Mouse (Mus musculus) hindbrain, embryonic 12.5 days (tissue): ENCODE data around the gene Abr. TPM values are rescaled to one million over a fixed set of nuclear protein-coding genes. Genes with fewer than 3 reads are reported as not detected.

Source experiments
- ATAC-seq: fragments of 200-750 bp; cut with Nextera tagmentation; 2 replicates; pipeline ENCODE4 v1.8.0; 2017; ENCODE audit warnings: moderate TSS enrichment; ENCODE audit not compliant: low FRiP score
- H3K27ac ChIP-seq: fragments of 300-500 bp; sonication (generic); 2 replicates; pipeline ENCODE4 v1.5.1; 2016; ENCODE audit warnings: mild to moderate bottlenecking
- H3K27me3 ChIP-seq: fragments of 300-500 bp; sonication (generic); 2 replicates; pipeline ENCODE4 v1.6.1; 2016; ENCODE audit warnings: mild to moderate bottlenecking
- H3K36me3 ChIP-seq: fragments of 300-500 bp; sonication (generic); 2 replicates; pipeline ENCODE4 v1.6.1; 2016; ENCODE audit warnings: mild to moderate bottlenecking
- H3K4me1 ChIP-seq: fragments of 300-500 bp; sonication (generic); 2 replicates; pipeline ENCODE4 v1.6.1; 2016
- H3K4me2 ChIP-seq: fragments of 300-500 bp; sonication (generic); replicated peaks from 2 replicates; pipeline ENCODE4 v1.6.1; 2016; ENCODE audit warnings: mild to moderate bottlenecking
- H3K4me3 ChIP-seq: fragments of 300-500 bp; sonication (generic); 2 replicates; pipeline ENCODE4 v1.5.1; 2016; ENCODE audit warnings: mild to moderate bottlenecking
- H3K9ac ChIP-seq: fragments of 300-500 bp; sonication (generic); 2 replicates; pipeline ENCODE4 v1.6.1; 2016; ENCODE audit warnings: mild to moderate bottlenecking, moderate library complexity
- H3K9me3 ChIP-seq: fragments of 300-500 bp; sonication (generic); replicated peaks from 2 replicates; pipeline ENCODE4 v1.6.1; 2016; ENCODE audit warnings: mild to moderate bottlenecking
- WGBS: fragments of 180-500 bp; shearing (Covaris S2); methylation state at CpG from one replicate; pipeline ENCODE4 v1.1.7; 2016; 5-methylcytosine and 5-hydroxymethylcytosine counted together
- polyA plus RNA-seq: library from polyadenylated mRNA; unstranded; fragments of >200 nt; fragmentation: Nextera tagmentation; extraction: Ambion mirVana; gene quantifications from 2 replicates; pipeline ENCODE4 v1.2.1, GENCODE M21; 2016

Gene Abr
- polyA plus RNA-seq, 1 experiment from 2014 or later, result 85.3 TPM

DNA sequence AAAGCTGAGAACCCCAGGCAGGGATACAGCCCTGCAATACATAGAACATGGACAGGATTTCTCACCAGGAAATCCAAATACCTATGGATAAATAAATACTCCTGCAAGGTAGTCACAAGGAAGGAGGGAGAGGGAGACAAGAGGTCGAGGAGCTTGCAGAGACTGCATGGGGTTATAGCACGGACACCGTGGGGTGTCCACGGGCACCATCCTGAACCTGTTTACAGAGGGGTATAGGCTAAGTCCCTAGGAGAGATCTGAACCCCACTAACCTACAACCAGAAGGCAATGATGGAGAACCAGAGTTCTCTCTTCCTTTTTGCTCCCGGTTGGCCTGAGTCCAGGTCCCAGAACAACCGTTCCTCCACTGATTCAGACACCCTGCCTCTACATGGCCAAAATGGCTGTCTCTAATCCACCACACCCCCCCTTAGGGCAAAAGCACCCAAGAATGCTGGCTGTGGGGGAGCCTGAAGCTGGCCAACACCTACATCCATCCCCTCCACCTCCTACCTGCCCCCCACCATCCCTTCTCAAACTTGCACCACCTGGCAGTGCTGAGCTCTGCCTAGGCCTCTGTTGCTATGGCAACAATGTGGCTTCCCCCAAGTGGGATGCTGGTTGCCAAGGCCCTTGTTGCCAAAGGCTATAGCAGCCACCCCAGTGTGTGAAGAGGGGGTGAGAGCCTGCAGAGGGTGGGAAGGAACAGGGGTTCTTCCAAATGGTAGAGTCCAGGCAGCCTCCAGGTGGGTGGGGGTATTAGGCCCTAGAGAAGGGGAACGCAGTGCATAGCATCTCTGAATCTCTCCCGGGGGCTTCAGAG, 114.6 kb downstream of the Abr start:
- Histone ChIP-seq H3K4me2 (peak overlapping the region; percentile 17), H3K27ac (peak overlapping the region; percentile 81), H3K36me3 (no peaks in the 10 kb centered on the region), H3K9me3 (no peaks in the 10 kb centered on the region), H3K27me3 (no peaks in the 10 kb centered on the region), H3K9ac (no peak overlapping the region; the same call in 1 of the 2 replicates), H3K4me1 (peaks cover 44% of the 10 kb centered on the region), H3K4me3 (no peak overlapping the region)
- WGBS, result 73% methylated on average over 8 of the region's 8 CpGs
- peak; percentile 73 for ATAC-seq

DNA sequence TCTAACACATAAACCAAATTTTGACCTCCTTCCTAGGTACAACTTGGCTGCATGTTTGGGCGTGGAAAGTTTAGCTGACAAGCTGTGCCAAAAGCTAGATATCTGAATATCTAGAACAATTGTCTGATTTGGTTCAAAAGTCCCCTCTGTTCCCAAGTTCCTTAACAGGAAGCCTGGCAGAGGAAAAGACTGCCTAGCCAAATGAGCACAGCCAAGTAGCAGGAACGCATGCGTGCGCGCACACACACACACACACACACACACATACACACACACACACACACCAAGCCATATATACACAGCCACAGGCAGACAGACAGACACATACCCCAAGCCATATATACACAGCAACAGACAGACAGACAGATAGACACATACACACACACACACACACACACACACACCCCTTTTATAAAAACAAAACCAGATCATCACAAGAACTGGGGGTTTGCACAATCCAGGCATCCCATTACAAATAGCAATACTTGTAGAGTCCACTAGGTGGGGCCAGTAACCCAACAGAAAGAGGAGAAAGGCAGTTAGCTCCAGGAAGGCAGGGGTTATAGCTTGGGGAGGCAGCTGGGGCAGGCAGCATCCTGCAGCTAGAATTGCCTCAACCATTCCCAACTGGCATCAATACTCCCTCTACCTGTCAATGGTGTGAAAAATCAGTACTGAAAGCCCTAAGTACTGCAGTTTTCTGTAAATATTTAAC, 115.4 kb downstream of the Abr start:
- Histone ChIP-seq H3K27me3 (no peaks in the 10 kb centered on the region), H3K4me3 (no peak overlapping the region), H3K4me1 (peaks cover 44% of the 10 kb centered on the region), H3K4me2 (no peak overlapping the region), H3K9me3 (no peaks in the 10 kb centered on the region), H3K9ac (no peak overlapping the region; the same call in 1 of the 2 replicates), H3K27ac (peak overlapping the region; percentile 81), H3K36me3 (no peaks in the 10 kb centered on the region)
- ATAC-seq, result 0 out of 2 replicates have a peak, but pooled peaks have one; percentile 38
- 90% methylated on average over 5 of the region's 5 CpGs for WGBS

DNA sequence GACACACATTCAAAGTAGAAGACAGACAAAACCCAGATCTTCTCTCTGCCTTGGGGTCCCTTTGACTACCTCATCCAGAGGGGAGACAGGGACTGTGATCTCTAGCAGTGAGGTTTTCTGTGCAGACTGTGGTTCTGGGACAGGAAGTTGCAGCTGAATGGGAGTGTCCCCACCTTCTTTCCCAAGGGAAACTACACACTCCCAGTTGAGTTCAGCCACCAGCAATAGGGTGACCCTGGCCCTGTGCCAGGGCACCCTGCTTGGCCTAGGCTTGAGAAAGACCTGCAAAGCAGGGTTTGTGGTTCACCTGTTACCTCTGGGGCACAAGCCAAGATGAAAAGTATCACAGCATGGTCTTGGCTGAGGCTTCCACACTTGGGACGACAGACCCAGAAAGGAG, 117.0 kb downstream of the Abr start:
- no peaks in the 10 kb centered on the region for H3K9me3 ChIP-seq
- no peaks in the 10 kb centered on the region for H3K36me3 ChIP-seq
- H3K4me3 ChIP-seq, result no peak overlapping the region
- 96% methylated on average over 1 of the region's 1 CpGs for WGBS
- no peak overlapping the region for H3K9ac ChIP-seq
- H3K4me2 ChIP-seq, result no peak overlapping the region
- no peaks in the 10 kb centered on the region for H3K27me3 ChIP-seq
- ATAC-seq, result no peak
- H3K4me1 ChIP-seq, result peaks cover 35% of the 10 kb centered on the region
- H3K27ac ChIP-seq, result no peak overlapping the region

DNA sequence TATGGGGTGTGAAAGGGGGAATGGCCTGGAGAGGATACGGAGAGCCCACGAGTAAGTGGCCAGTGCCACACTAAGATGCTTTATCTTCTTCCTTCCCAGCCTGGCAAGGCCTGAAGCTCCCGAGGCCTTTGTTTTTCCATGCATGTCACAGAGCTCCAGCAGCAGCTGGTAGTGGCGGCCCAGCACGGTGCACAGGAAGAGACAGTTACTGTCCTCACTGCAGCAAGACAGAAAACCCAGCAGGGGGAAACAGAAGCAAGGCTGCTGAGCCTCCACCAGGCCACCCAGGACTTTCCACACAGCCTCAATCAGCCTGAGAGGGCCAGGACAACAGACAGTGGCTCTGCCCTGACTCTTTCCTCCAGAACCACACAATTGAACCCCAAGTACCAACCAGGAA, 118.1 kb downstream of the Abr start:
- WGBS, result 62% methylated on average over 5 of the region's 5 CpGs
- Histone ChIP-seq H3K9me3 (no peaks in the 10 kb centered on the region), H3K4me1 (peaks cover 29% of the 10 kb centered on the region), H3K4me2 (no peak overlapping the region), H3K36me3 (no peaks in the 10 kb centered on the region), H3K9ac (no peak overlapping the region), H3K4me3 (no peak overlapping the region), H3K27ac (no peak overlapping the region), H3K27me3 (no peaks in the 10 kb centered on the region)
- no peak for ATAC-seq

DNA sequence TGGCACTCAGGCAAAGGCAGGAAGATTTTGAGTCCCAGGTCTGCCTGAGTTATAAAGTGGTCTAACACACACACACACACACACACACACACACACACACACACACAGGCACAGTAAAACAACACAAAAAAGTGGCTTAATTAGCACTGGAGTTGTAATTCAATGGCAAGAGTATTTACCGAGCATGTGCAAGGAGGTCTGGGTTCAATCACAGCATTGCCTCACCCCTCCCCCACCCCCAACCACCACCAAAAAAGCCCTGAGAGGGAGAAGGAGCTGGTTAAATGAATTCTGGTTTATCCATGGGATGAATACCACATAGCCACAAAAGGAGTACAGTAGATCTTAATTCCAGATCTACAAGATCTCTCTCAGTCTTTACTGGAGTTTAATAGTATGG, 122.1 kb downstream of the Abr start:
- H3K9me3 ChIP-seq, result no peaks in the 10 kb centered on the region
- H3K27ac ChIP-seq, result no peak overlapping the region
- WGBS, result 42% methylated on average over 1 of the region's 1 CpGs

DNA sequence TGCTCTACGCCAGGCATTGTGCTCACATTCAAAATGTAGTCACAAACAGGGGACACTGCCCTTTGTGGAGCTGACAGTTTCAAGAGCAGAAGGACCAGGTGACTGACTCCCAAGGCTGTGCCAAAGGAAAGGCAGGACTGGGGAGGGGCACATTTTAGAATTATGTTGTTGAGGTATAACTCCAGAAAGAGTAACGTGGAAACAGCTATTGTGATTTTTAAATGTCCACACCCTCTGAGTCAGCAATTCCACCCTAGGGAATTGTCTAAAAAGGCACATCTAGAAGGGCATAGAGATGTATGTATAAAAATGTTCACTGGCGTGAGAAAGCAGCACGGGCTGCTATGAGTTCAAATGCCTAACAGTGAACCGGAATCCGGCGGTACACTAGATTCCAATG, 122.5 kb downstream of the Abr start:
- Histone ChIP-seq H3K4me2 (no peak overlapping the region), H3K27me3 (no peaks in the 10 kb centered on the region), H3K27ac (no peak overlapping the region), H3K4me1 (peaks cover 13% of the 10 kb centered on the region), H3K36me3 (no peaks in the 10 kb centered on the region), H3K9ac (no peak overlapping the region), H3K9me3 (no peaks in the 10 kb centered on the region), H3K4me3 (no peak overlapping the region)
- 84% methylated on average over 7 of the region's 7 CpGs for WGBS
- no peak for ATAC-seq

More for the DNA sequence above, 122.1 kb downstream of the Abr start:
- no peak overlapping the region for H3K4me3 ChIP-seq
- no peak overlapping the region for H3K4me2 ChIP-seq
- peaks cover 11% of the 10 kb centered on the region for H3K4me1 ChIP-seq
- H3K36me3 ChIP-seq, result no peaks in the 10 kb centered on the region
- no peak for ATAC-seq
- H3K27me3 ChIP-seq, result no peaks in the 10 kb centered on the region
- no peak overlapping the region for H3K9ac ChIP-seq

DNA sequence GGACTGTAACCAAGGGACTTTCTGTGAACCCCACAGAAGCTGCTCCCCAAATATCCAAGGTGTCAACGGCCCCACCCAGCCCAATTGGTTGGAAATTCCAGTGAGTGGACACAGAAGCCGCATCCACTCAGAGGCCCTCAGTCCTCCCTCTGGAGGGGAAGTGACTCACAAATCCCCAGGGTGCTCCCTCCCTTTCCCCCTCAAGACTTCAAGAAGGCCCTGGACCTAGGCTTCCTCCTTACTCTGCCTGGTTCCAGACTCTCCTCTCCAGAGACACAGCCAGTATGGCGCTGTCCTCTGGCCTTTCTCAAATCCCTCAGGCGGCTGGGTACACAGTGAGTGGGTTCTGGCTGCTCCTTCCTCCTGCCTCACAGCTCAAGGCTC, 124.4 kb downstream of the Abr start:
- ATAC-seq, result no peak
- H3K9ac ChIP-seq, result no peak overlapping the region
- WGBS, result 80% methylated on average over 4 of the region's 4 CpGs

DNA sequence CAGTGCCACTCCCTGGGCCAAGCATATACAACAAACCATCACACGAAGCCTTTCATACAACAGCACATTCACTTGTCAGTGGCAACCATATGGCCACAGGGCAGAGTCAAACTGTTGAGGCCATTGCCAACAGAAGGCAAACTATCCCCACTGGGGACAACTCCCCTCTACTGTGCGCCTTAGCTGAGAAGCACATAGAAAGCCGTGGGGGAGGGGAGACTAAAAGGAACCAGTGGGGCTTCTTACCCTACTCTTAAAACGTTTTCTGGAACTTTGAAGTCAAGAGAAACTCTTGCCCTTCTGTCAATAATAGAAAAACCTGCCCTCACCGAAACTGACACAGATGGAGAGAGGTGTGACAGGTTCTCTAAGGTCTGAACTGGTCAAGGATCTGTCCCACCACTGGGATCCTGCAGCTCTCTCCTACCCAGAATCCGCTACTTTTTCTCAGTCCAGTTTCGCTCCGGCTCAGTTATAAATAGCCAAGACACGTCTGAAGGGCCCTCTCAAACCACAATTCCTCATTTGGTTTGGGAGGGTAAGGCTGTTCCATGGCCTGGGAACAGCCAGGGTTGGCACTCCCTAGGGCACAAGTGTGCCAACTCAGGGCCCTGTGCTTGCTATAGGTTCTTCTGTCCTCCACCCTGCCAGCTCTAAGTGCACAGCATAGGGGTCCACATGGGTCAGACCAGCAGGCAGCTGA, 124.9 kb downstream of the Abr start:
- no peak for ATAC-seq
- Histone ChIP-seq H3K4me2 (no peak overlapping the region), H3K27me3 (no peaks in the 10 kb centered on the region), H3K9ac (no peak overlapping the region), H3K36me3 (no peaks in the 10 kb centered on the region), H3K9me3 (no peaks in the 10 kb centered on the region), H3K27ac (no peak overlapping the region), H3K4me1 (peaks cover 32% of the 10 kb centered on the region), H3K4me3 (no peak overlapping the region)
- 80% methylated on average over 9 of the region's 9 CpGs for WGBS

More for the DNA sequence above, 124.4 kb downstream of the Abr start:
- Histone ChIP-seq H3K27ac (no peak overlapping the region), H3K27me3 (no peaks in the 10 kb centered on the region), H3K4me2 (no peak overlapping the region), H3K36me3 (no peaks in the 10 kb centered on the region), H3K4me3 (no peak overlapping the region), H3K4me1 (peaks cover 27% of the 10 kb centered on the region), H3K9me3 (no peaks in the 10 kb centered on the region)

DNA sequence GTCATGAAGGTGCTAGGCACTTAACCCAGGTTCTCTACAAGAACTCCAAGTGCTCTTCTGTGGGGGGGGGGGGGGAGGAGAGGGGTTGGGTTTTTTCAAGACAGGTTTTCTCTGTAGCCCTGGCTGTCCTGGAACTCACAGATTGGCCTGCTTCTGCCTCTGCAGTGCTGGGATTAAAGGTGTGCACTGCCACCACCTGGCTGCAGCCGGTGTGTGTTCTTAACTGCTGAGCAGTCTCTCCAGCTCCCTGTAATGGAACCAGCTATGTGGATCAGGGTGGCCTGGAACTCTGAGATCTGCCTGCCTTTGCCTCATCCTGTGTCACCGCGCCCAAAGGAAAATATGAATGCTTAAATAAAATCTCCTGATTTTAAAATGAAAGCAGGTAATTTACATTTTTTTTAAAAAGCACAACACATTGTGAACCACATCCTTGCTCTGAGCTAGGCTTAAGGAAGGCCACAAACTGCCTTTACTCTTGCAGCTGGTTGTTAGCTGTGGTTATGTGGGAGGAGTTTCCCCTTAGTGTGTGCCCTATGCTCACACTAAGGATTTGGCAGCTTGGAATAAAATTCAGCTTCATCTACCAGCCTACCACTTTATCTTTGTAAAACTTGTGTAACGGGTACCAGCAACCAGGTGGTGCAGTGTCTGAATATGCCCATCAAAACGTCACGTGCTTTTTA, 125.9 kb downstream of the Abr start:
- Histone ChIP-seq H3K4me1 (peaks cover 40% of the 10 kb centered on the region), H3K27me3 (no peaks in the 10 kb centered on the region), H3K4me3 (no peak overlapping the region), H3K9ac (no peak overlapping the region), H3K27ac (no peak overlapping the region), H3K9me3 (no peaks in the 10 kb centered on the region), H3K36me3 (no peaks in the 10 kb centered on the region), H3K4me2 (no peak overlapping the region)
- no peak for ATAC-seq
- WGBS, result 71% methylated on average over 6 of the region's 6 CpGs

DNA sequence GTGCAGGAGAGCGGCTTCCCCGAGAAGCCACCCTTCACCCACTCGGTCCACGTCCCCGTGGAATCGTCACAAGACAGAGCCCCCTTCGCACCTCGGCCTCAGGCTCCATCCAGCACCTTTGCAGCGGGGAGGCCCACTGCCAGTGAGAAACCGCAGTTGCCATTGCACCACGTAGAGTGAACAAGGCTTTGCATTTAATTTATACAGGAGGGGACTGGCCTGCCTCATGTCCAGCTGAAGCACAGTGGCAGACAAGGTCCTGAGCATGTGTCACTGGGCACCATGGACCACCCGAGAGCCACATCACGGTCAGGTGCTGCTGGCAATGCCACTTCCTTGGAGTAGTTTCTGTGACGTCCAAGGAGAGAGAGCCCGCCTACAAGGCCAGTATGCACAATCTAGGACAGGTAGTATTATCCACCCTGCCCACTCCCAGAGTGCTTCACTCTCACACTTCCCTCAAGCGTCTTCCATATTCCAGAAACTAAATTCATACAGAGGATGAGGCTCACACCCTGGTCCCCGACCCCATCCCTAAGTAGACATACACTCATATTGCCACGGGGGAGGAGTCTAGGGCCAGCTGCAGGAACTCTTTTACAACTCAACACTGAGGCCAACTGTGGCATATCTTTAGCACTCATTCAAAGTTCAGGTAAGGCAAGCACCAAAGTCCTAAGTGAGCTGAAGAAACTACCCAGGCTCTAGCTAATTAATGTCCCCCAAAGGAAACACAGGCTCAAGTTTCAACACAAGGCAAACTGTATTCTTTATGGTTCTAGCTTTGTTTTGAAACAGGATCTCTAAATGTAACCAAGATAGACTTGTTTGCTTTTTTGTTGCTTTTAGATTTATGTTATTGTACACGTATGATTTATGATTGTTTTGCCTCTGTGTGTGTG, 126.7 kb downstream of the Abr start:
- peaks cover 46% of the 10 kb centered on the region for H3K4me1 ChIP-seq

More for the DNA sequence above, 126.7 kb downstream of the Abr start:
- Histone ChIP-seq H3K9me3 (no peaks in the 10 kb centered on the region), H3K4me3 (peak overlapping the region; percentile 63), H3K27ac (peak overlapping the region; percentile 98), H3K36me3 (no peaks in the 10 kb centered on the region), H3K4me2 (peak overlapping the region; percentile 86), H3K27me3 (no peaks in the 10 kb centered on the region), H3K9ac (peak overlapping the region; percentile 84)
- 22% methylated on average over 19 of the region's 19 CpGs for WGBS
- peak; percentile 31 for ATAC-seq
